Mouse (Mus musculus): ENCODE measurements around the gene Knstrn. TPM values are rescaled to one million over a fixed set of nuclear protein-coding genes. Genes with fewer than 3 reads are reported as not detected.
A peak's percentile ranks its signal among the peaks of the same experiment; 100 is the strongest.

Gene Knstrn
- total and polyA plus RNA-seq, 3 experiments = 0.23 to 0.68 (median 0.64) TPM

DNA sequence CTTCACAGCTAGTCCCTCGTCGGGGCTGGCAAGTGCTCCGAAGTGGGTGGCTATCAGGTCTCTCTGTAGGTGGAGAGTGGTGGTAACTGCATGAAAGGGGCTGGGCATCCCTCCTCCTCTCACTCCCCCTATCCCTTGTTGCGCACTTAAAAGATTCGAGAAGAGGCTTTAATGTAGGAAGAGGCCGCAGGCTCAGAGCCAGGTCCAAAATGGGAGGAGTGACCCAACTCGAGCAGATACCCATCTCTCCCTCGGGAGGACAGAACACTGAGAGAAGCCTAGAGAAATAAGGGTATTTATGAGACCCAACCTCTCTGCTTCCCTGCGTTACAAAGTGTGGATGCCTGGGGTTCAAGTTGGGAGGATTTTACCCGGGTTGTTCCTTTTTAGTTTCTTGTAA is 34.7 kb upstream of the Knstrn start:
- intact Hi-C loops (cut with DNase I) = loop anchor here (1.0 kb wide), 1 partner anchor 36 kb away; no protein-coding TSS in a partner anchor
- H3K4me3 ChIP-seq = peak overlapping the region; percentile 36
- no peak overlapping the region for H3K9ac ChIP-seq (ENCODE audit: low read depth, low read length)
- H3K79me2 ChIP-seq (replicated peaks; ENCODE audit: control insufficient read depth, insufficient read depth, low read length) = no peaks in the 10 kb centered on the region
- peaks cover 2% of the 10 kb centered on the region; the same call in 1 of the 2 replicates for H3K4me1 ChIP-seq (ENCODE audit: control insufficient read depth, insufficient read depth, low read length)
- DNase-seq = no peak
- H3K27me3 ChIP-seq (ENCODE audit: control insufficient read depth, insufficient read depth, low read length) = no peaks in the 10 kb centered on the region
- no peak overlapping the region for H3K27ac ChIP-seq
- 17% methylated on average over 10 of the region's 10 CpGs for WGBS
- H3K36me3 ChIP-seq (ENCODE audit: control insufficient read depth, insufficient read depth, low read length) = no peaks in the 10 kb centered on the region
- no peak for TF ChIP-seq POLR2A (IDR thresholded peaks at IDR 0.05; ENCODE audit: insufficient read depth, low read depth, low read length)

DNA sequence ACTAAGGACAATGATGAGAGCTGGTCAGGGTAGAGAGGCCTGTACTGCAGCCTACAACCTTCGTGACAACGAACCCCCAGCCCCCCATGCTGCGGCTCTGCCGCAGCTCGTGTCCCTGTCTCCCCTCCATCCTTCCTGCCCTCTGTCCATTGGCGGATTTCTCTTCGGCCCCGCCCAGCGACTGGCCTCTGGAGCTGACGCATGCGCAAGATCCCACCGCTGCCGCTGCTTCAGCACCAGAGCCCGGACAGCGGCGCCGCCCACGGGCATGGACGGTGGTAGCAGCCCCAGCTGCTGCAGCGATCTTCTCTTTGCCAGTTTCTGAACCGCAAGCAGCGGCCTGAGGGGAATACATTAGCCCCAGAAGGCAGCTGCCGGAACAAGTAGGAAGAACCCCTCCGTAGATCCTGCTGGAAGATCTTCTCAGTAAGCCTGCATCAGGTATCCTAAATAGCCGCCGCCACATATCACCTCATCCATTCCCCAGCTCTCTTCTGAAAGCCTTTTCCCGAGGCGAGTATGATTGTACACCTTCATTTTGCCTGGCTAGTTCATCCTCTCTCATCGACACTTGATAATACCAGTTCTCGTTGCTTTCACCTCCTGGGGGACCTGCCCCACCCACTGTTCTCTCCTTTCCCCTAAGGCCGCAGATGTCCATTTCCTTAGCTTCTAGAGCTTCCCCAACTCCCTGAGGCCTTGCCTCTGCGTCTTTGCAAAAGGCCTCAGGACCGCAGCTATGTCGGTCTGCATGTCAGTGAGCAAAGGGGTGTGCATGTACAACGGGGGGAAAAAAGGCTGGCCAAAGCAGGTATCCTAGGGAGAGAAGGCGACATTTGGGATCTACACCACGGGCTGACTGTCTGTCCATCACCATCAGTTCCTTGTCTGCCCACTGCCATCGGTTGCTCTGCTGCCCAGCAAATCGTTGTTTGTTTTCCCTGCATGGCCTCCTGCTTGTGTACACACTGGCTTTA is 34.0 kb upstream of the Knstrn start, which contains the start of gene Disp2:
Gene Disp2 (plus strand): TSS at position 216 of the 977 bp plus-strand sequence.
- H3K27ac ChIP-seq = no peak within 1 kb of the TSS
- no peaks in the 10 kb centered on the region for H3K36me3 ChIP-seq (ENCODE audit: control insufficient read depth, insufficient read depth, low read length)
- TF ChIP-seq POLR2A (IDR thresholded peaks at IDR 0.05; ENCODE audit: insufficient read depth, low read depth, low read length) (0 out of 2 replicates have a peak, but pooled peaks have one; percentile 36), EP300 (IDR thresholded peaks at IDR 0.05; ENCODE audit: insufficient read depth, low read depth, low read length) (peak; percentile 56; the same call in 1 of the 2 replicates), CTCF (IDR thresholded peaks at IDR 0.05) (peak; percentile 71)
- 11% methylated on average over 39 of the region's 39 CpGs for WGBS
- H3K27me3 ChIP-seq (ENCODE audit: control insufficient read depth, insufficient read depth, low read length) = no peaks in the 10 kb centered on the region
- no peak within 1 kb of the TSS for H3K9ac ChIP-seq (ENCODE audit: low read depth, low read length)
- peak within 1 kb of the TSS; percentile 36 for H3K4me3 ChIP-seq
- no peaks in the 10 kb centered on the region for H3K79me2 ChIP-seq (replicated peaks; ENCODE audit: control insufficient read depth, insufficient read depth, low read length)
- peak; percentile 92 to 93 for DNase-seq
- intact Hi-C loops (cut with DNase I) = loop anchor here (1.0 kb wide), 1 partner anchor 36 kb away; no protein-coding TSS in a partner anchor
- H3K4me1 ChIP-seq (ENCODE audit: control insufficient read depth, insufficient read depth, low read length) = peaks cover 2% of the 10 kb centered on the region; the same call in 1 of the 2 replicates

DNA sequence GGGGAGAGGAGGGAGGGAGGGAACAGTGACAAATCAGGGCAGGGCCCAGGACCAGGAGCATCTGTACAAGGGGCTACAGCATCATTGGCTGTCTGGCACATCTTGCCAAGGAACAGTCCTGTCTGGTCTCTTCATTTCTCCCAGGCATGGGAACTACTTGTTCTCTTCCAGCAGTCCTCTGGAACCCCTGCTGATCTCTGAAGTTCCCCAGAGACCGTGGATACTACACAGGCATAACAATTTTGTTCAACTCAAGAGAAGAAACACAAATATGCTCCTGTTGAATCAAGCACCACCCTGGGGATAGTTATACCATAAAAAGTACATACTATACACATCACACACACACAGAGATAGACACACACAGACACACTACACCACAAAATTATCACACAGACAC is 32.7 kb upstream of the Knstrn start:
- H3K9ac ChIP-seq (ENCODE audit: low read depth, low read length) = no peak overlapping the region
- TF ChIP-seq CTCF (IDR thresholded peaks at IDR 0.05) (no peak), POLR2A (IDR thresholded peaks at IDR 0.05; ENCODE audit: insufficient read depth, low read depth, low read length) (no peak), EP300 (IDR thresholded peaks at IDR 0.05; ENCODE audit: insufficient read depth, low read depth, low read length) (no peak)
- no peaks in the 10 kb centered on the region for H3K36me3 ChIP-seq (ENCODE audit: control insufficient read depth, insufficient read depth, low read length)
- intact Hi-C loops (cut with DNase I) = no loop called here
- H3K27ac ChIP-seq = no peak overlapping the region
- H3K4me3 ChIP-seq = no peak overlapping the region
- H3K27me3 ChIP-seq (ENCODE audit: control insufficient read depth, insufficient read depth, low read length) = no peaks in the 10 kb centered on the region
- DNase-seq = no peak
- H3K79me2 ChIP-seq (replicated peaks; ENCODE audit: control insufficient read depth, insufficient read depth, low read length) = no peaks in the 10 kb centered on the region
- H3K4me1 ChIP-seq (ENCODE audit: control insufficient read depth, insufficient read depth, low read length) = no peaks in the 10 kb centered on the region; the same call in 1 of the 2 replicates
- 60% methylated on average over 1 of the region's 1 CpGs for WGBS

DNA sequence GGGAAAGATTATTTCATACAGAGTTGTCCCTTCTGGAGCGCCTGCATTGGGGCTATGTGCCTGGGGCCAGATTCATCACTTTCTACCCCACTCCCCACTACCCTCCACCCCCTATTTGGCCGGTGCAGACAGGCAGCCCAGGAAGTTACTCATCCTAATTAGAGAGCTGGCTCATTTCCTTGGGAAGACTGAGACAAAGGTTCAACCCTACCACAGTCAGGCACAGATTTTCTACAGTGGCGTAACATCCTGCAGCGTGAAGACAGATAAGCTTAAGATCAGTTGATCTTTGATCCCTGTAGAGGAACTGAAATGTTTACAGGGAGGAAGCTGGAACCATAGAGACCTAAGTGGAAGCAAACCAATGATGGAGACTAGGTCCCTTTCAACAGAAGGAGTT is 31.5 kb upstream of the Knstrn start:
- DNase-seq = no peak
- Histone ChIP-seq H3K4me1 (ENCODE audit: control insufficient read depth, insufficient read depth, low read length) (no peaks in the 10 kb centered on the region), H3K4me3 (no peak overlapping the region), H3K27ac (no peak overlapping the region), H3K27me3 (ENCODE audit: control insufficient read depth, insufficient read depth, low read length) (no peaks in the 10 kb centered on the region), H3K9ac (ENCODE audit: low read depth, low read length) (no peak overlapping the region), H3K79me2 (replicated peaks; ENCODE audit: control insufficient read depth, insufficient read depth, low read length) (no peaks in the 10 kb centered on the region), H3K36me3 (ENCODE audit: control insufficient read depth, insufficient read depth, low read length) (no peaks in the 10 kb centered on the region)
- 35% methylated on average over 4 of the region's 4 CpGs for WGBS
- intact Hi-C loops (cut with DNase I) = no loop called here
- no peak for TF ChIP-seq CTCF (IDR thresholded peaks at IDR 0.05)
- TF ChIP-seq POLR2A (IDR thresholded peaks at IDR 0.05; ENCODE audit: insufficient read depth, low read depth, low read length) = no peak
- no peak for TF ChIP-seq EP300 (IDR thresholded peaks at IDR 0.05; ENCODE audit: insufficient read depth, low read depth, low read length)

DNA sequence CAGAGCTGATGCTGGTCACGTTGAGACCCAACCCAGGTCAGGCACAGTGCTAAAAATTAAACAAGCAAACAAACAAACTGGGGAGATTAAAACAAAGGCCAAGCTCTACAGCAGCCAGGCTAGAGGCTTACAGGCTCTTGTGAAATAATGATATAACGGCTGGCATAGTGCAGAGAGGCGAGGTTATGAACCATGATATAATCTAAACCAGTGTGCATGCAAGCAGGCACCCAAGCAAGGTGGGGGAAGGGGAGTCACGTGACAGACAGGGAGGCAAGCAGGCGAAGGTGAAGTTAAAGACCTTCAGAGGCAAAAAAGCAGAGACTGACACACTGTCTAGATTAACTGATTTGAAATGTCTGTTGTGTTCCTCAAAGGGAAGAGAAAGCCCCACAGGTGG is 30.7 kb upstream of the Knstrn start:
- Histone ChIP-seq H3K4me3 (no peak overlapping the region), H3K27me3 (ENCODE audit: control insufficient read depth, insufficient read depth, low read length) (no peaks in the 10 kb centered on the region), H3K27ac (no peak overlapping the region), H3K79me2 (replicated peaks; ENCODE audit: control insufficient read depth, insufficient read depth, low read length) (no peaks in the 10 kb centered on the region), H3K4me1 (ENCODE audit: control insufficient read depth, insufficient read depth, low read length) (no peaks in the 10 kb centered on the region), H3K9ac (ENCODE audit: low read depth, low read length) (no peak overlapping the region), H3K36me3 (ENCODE audit: control insufficient read depth, insufficient read depth, low read length) (no peaks in the 10 kb centered on the region)
- WGBS = 62% methylated on average over 5 of the region's 5 CpGs
- intact Hi-C loops (cut with DNase I) = no loop called here
- no peak for TF ChIP-seq CTCF (IDR thresholded peaks at IDR 0.05)
- no peak for TF ChIP-seq POLR2A (IDR thresholded peaks at IDR 0.05; ENCODE audit: insufficient read depth, low read depth, low read length)
- TF ChIP-seq EP300 (IDR thresholded peaks at IDR 0.05; ENCODE audit: insufficient read depth, low read depth, low read length) = no peak
- no peak for DNase-seq

DNA sequence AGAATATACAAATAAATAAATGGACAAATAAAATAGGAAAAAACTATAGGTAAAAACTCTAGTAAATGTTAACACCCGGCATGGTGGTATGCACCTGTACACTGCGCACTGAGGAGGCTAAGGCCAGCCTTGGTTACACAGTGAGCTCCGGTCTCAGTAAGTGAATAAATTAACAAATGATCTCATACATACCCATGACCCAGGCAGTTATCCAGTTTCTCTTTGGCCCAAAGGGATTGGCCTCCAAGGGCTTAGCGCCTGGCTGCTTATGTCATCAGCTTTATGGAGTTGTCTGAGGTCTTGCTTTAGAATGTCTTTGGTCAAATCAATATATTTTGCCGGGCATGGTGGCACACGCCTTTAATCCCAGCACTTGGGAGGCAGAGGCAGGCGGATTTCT is 30.1 kb upstream of the Knstrn start:
- no peaks in the 10 kb centered on the region for H3K27me3 ChIP-seq (ENCODE audit: control insufficient read depth, insufficient read depth, low read length)
- no peak overlapping the region for H3K4me3 ChIP-seq
- H3K4me1 ChIP-seq (ENCODE audit: control insufficient read depth, insufficient read depth, low read length) = no peaks in the 10 kb centered on the region
- TF ChIP-seq CTCF (IDR thresholded peaks at IDR 0.05) = no peak
- TF ChIP-seq EP300 (IDR thresholded peaks at IDR 0.05; ENCODE audit: insufficient read depth, low read depth, low read length) = no peak
- no peak for TF ChIP-seq POLR2A (IDR thresholded peaks at IDR 0.05; ENCODE audit: insufficient read depth, low read depth, low read length)
- H3K9ac ChIP-seq (ENCODE audit: low read depth, low read length) = no peak overlapping the region
- DNase-seq = no peak
- intact Hi-C loops (cut with DNase I) = no loop called here
- 91% methylated on average over 7 of the region's 7 CpGs for WGBS
- H3K36me3 ChIP-seq (ENCODE audit: control insufficient read depth, insufficient read depth, low read length) = no peaks in the 10 kb centered on the region
- H3K79me2 ChIP-seq (replicated peaks; ENCODE audit: control insufficient read depth, insufficient read depth, low read length) = no peaks in the 10 kb centered on the region
- no peak overlapping the region for H3K27ac ChIP-seq
